Mouse (Mus musculus) liver, embryonic 14.5 days (tissue): ENCODE measurements at regions not wholly inside any gene's neighbourhood (a gene's known extent, or its start where the extent isn't known, plus 50 kb on each side); places are given as distances from the start of the nearest gene placed in this dataset.

Experiments
- CTCF ChIP-seq: IDR thresholded peaks from 2 replicates; pipeline ENCODE4 v1.5.1; 2016; ENCODE audit warnings: antibody characterized with exemption, low read depth, control low read depth
- EP300 ChIP-seq: IDR thresholded peaks from 2 replicates; pipeline ENCODE4 v1.6.1; 2016; ENCODE audit warnings: antibody characterized with exemption, low read depth

GRCm38 (mm10) chr16:58295128-58295527, 113.1 kb upstream of the Dcbld2 start:
- TF ChIP-seq CTCF: no peak
- no peak for TF ChIP-seq EP300
